Mouse (Mus musculus) heart, embryonic 16.5 days (tissue): ENCODE measurements around the gene Ap1ar. TPM values are rescaled to one million over a fixed set of nuclear protein-coding genes. Genes with fewer than 3 reads are reported as not detected.
A peak's percentile ranks its signal among the peaks of the same experiment; 100 is the strongest.

Experiments
- ATAC-seq: fragments of 200-750 bp; cut with Nextera tagmentation; replicated peaks from 2 replicates; pipeline ENCODE4 v1.8.0; 2017; ENCODE audit warnings: moderate number of reproducible peaks; ENCODE audit not compliant: insufficient read depth, low FRiP score; ENCODE audit errors: extremely low read depth
- H3K27ac ChIP-seq: fragments of 300-500 bp; sonication (generic); 2 replicates; pipeline ENCODE4 v1.5.1; 2014; ENCODE audit warnings: mild to moderate bottlenecking, low read length, control low read depth, moderate library complexity
- H3K27me3 ChIP-seq: fragments of 300-500 bp; sonication (generic); 2 replicates; pipeline ENCODE4 v1.6.1; 2014; ENCODE audit warnings: low read length, mixed read lengths; ENCODE audit not compliant: control insufficient read depth, insufficient read depth
- H3K36me3 ChIP-seq: fragments of 300-500 bp; sonication (generic); 2 replicates; pipeline ENCODE4 v1.6.1; 2014; ENCODE audit not compliant: control insufficient read depth, insufficient read depth
- H3K4me1 ChIP-seq: fragments of 300-500 bp; sonication (generic); 2 replicates; pipeline ENCODE4 v1.6.1; 2014; ENCODE audit warnings: low read length, mixed read lengths; ENCODE audit not compliant: control insufficient read depth, insufficient read depth
- H3K4me2 ChIP-seq: fragments of 300-500 bp; sonication (generic); 2 replicates; pipeline ENCODE4 v1.6.1; 2014; ENCODE audit warnings: low read depth, mild to moderate bottlenecking, control low read depth, low read length
- H3K4me3 ChIP-seq: fragments of 300-500 bp; sonication (generic); 2 replicates; pipeline ENCODE4 v1.5.1; 2014; ENCODE audit warnings: mild to moderate bottlenecking, control low read depth, low read length
- H3K9ac ChIP-seq: fragments of 300-500 bp; sonication (generic); 2 replicates; pipeline ENCODE4 v1.6.1; 2014; ENCODE audit warnings: low read length, control low read depth
- H3K9me3 ChIP-seq: fragments of 300-500 bp; sonication (generic); replicated peaks from 2 replicates; pipeline ENCODE4 v1.6.1; 2016; ENCODE audit warnings: low read length; ENCODE audit not compliant: control insufficient read depth
- WGBS: fragments of 180-500 bp; shearing (Covaris S2); extraction: QIAGEN DNeasy Blood & Tissue Kit; methylation state at CpG from one replicate; pipeline ENCODE4 v1.1.7; 2014; 5-methylcytosine and 5-hydroxymethylcytosine counted together
- polyA plus RNA-seq: library from polyadenylated mRNA; unstranded; fragments of >200 nt; fragmentation: Nextera tagmentation; extraction: Ambion mirVana; gene quantifications from 2 replicates; pipeline ENCODE4 v1.2.1, GENCODE M21; 2015

Gene Ap1ar
- polyA plus RNA-seq, 1 experiment from 2014 or later, result 31.6 TPM

- Histone ChIP-seq H3K4me1 (no peaks in the 10 kb centered on the region), H3K36me3 (no peaks in the 10 kb centered on the region), H3K4me3 (no peak overlapping the region), H3K9ac (no peak overlapping the region), H3K27me3 (no peaks in the 10 kb centered on the region; the same call in 1 of the 2 replicates), H3K9me3 (peaks cover 3% of the 10 kb centered on the region; the same call in 1 of the 2 replicates), H3K4me2 (no peak overlapping the region), H3K27ac (no peak overlapping the region)
- ATAC-seq, result no peak
- 71% methylated on average over 5 of the region's 5 CpGs for WGBS
Measured at GRCm38 (mm10) chr3:127849922-127850321, 12.6 kb upstream of the Ap1ar start.

- no peak for ATAC-seq
- no peaks in the 10 kb centered on the region; the same call in 1 of the 2 replicates for H3K27me3 ChIP-seq
Measured at GRCm38 (mm10) chr3:127848088-127848808, 10.9 kb upstream of the Ap1ar start.

GRCm38 (mm10) chr3:127843941-127844327, 6.6 kb upstream of the Ap1ar start:
- H3K9me3 ChIP-seq, result peaks cover 3% of the 10 kb centered on the region; the same call in 1 of the 2 replicates
- no peak for ATAC-seq
- H3K27me3 ChIP-seq, result no peaks in the 10 kb centered on the region
- H3K36me3 ChIP-seq, result no peaks in the 10 kb centered on the region
- no peak overlapping the region for H3K4me2 ChIP-seq
- WGBS, result 43% methylated on average over 5 of the region's 5 CpGs
- H3K4me3 ChIP-seq, result no peak overlapping the region
- no peaks in the 10 kb centered on the region for H3K4me1 ChIP-seq
- H3K9ac ChIP-seq, result no peak overlapping the region
- no peak overlapping the region for H3K27ac ChIP-seq

More at GRCm38 (mm10) chr3:127848088-127848808, 10.9 kb upstream of the Ap1ar start:
- Histone ChIP-seq H3K36me3 (no peaks in the 10 kb centered on the region), H3K9ac (no peak overlapping the region), H3K4me2 (no peak overlapping the region), H3K4me1 (no peaks in the 10 kb centered on the region), H3K9me3 (peaks cover 3% of the 10 kb centered on the region; the same call in 1 of the 2 replicates), H3K27ac (no peak overlapping the region), H3K4me3 (no peak overlapping the region)
- WGBS, result 69% methylated on average over 11 of the region's 11 CpGs

GRCm38 (mm10) chr3:127843324-127843940, 6.1 kb upstream of the Ap1ar start:
- no peaks in the 10 kb centered on the region for H3K27me3 ChIP-seq
- H3K9me3 ChIP-seq, result peaks cover 3% of the 10 kb centered on the region; the same call in 1 of the 2 replicates
- H3K4me2 ChIP-seq, result no peak overlapping the region
- no peak overlapping the region for H3K4me3 ChIP-seq
- no peak for ATAC-seq
- H3K27ac ChIP-seq, result no peak overlapping the region
- WGBS, result 46% methylated on average over 2 of the region's 2 CpGs
- H3K4me1 ChIP-seq, result no peaks in the 10 kb centered on the region
- no peak overlapping the region for H3K9ac ChIP-seq
- H3K36me3 ChIP-seq, result no peaks in the 10 kb centered on the region

GRCm38 (mm10) chr3:127841926-127842325, 4.6 kb upstream of the Ap1ar start:
- WGBS, result 82% methylated on average over 8 of the region's 8 CpGs
- no peaks in the 10 kb centered on the region for H3K36me3 ChIP-seq
- no peak for ATAC-seq
- H3K9ac ChIP-seq, result no peak overlapping the region
- H3K27ac ChIP-seq, result no peak overlapping the region
- H3K4me3 ChIP-seq, result no peak overlapping the region
- H3K27me3 ChIP-seq, result no peaks in the 10 kb centered on the region
- peaks cover 3% of the 10 kb centered on the region; the same call in 1 of the 2 replicates for H3K9me3 ChIP-seq
- 0 out of 2 replicates have a peak, but pooled peaks cover 4% of the 10 kb centered on the region for H3K4me1 ChIP-seq
- no peak overlapping the region for H3K4me2 ChIP-seq

- WGBS, result 32% methylated on average over 8 of the region's 8 CpGs
- Histone ChIP-seq H3K4me1 (peaks cover 15% of the 10 kb centered on the region), H3K4me2 (peak overlapping the region; percentile 69), H3K27me3 (no peaks in the 10 kb centered on the region), H3K4me3 (peak overlapping the region; percentile 89), H3K27ac (peak overlapping the region; percentile 88), H3K9me3 (no peaks in the 10 kb centered on the region), H3K9ac (peak overlapping the region; percentile 93), H3K36me3 (no peaks in the 10 kb centered on the region)
- no peak for ATAC-seq
Measured at GRCm38 (mm10) chr3:127837972-127838644, 785 bp upstream of the Ap1ar start.

GRCm38 (mm10) chr3:127836798-127837153, 547 bp downstream of the Ap1ar start:
- ATAC-seq, result no peak; the same call in 1 of the 2 replicates
- Histone ChIP-seq H3K4me1 (peaks cover 15% of the 10 kb centered on the region), H3K9me3 (no peaks in the 10 kb centered on the region), H3K4me2 (peak overlapping the region; percentile 95), H3K27me3 (no peaks in the 10 kb centered on the region), H3K27ac (peak overlapping the region; percentile 88), H3K9ac (peak overlapping the region; percentile 93), H3K36me3 (no peaks in the 10 kb centered on the region), H3K4me3 (peak overlapping the region; percentile 89)
- 0% methylated on average over 17 of the region's 17 CpGs for WGBS

GRCm38 (mm10) chr3:127835594-127835993, 1.7 kb downstream of the Ap1ar start:
- 61% methylated on average over 6 of the region's 6 CpGs for WGBS
- H3K9ac ChIP-seq, result no peak overlapping the region
- no peak for ATAC-seq
- peaks cover 15% of the 10 kb centered on the region for H3K4me1 ChIP-seq
- H3K9me3 ChIP-seq, result no peaks in the 10 kb centered on the region
- no peaks in the 10 kb centered on the region for H3K27me3 ChIP-seq
- peak overlapping the region; percentile 95; the same call in 1 of the 2 replicates for H3K4me2 ChIP-seq
- H3K36me3 ChIP-seq, result no peaks in the 10 kb centered on the region
- no peak overlapping the region for H3K4me3 ChIP-seq
- H3K27ac ChIP-seq, result no peak overlapping the region

GRCm38 (mm10) chr3:127834040-127834439, 3.3 kb downstream of the Ap1ar start:
- H3K9me3 ChIP-seq, result no peaks in the 10 kb centered on the region
- H3K4me3 ChIP-seq, result no peak overlapping the region
- H3K4me1 ChIP-seq, result peaks cover 15% of the 10 kb centered on the region
- 79% methylated on average over 4 of the region's 4 CpGs for WGBS
- no peak overlapping the region for H3K27ac ChIP-seq
- ATAC-seq, result no peak
- H3K36me3 ChIP-seq, result no peaks in the 10 kb centered on the region
- H3K27me3 ChIP-seq, result no peaks in the 10 kb centered on the region
- no peak overlapping the region for H3K4me2 ChIP-seq
- H3K9ac ChIP-seq, result no peak overlapping the region
